Mouse (Mus musculus) stomach, postnatal 0 days (tissue): ENCODE measurements around the gene Akap5.
A peak's percentile ranks its signal among the peaks of the same experiment; 100 is the strongest.

Experiments
- CTCF ChIP-seq: IDR thresholded peaks from 2 replicates; pipeline ENCODE4 v1.5.1; 2016; ENCODE audit warnings: antibody characterized with exemption, low read depth, mild to moderate bottlenecking, moderate library complexity
- EP300 ChIP-seq: optimal IDR thresholded peaks from 2 replicates; pipeline ENCODE3; 2016; ENCODE audit warnings: antibody characterized with exemption

DNA sequence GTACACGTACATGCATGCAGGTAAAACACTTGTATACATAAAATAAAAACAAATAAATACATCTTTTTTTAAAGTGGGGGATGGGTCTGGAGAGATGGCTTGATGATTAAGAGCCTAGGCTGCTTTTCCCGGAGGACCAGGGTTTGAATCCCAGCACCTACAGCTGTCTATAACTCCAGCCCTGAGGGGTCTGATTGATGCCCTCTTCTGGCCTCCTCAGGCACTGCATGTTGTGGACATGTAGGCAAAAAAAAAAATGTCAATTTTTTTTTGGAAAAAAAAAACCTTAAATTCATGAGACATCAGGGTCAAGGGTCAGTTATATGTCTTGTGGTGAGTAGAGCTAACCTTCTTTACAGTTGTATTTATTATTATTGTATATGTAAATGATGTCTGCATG, 34.4 kb upstream of the Akap5 start:
- TF ChIP-seq CTCF: peak; percentile 57
- TF ChIP-seq EP300: no peak
